Mouse (Mus musculus) ES-E14 (cell line): ENCODE data around the gene Ptgis.

ENCODE experiments used
- CHD2 ChIP-seq: IDR thresholded peaks from 2 replicates; pipeline ENCODE4 v1.6.1; 2014; ENCODE audit warnings: mild to moderate bottlenecking, low read depth, low read length, inconsistent platforms
- ZNF384 ChIP-seq: IDR thresholded peaks from 2 replicates; pipeline ENCODE4 v1.6.1; 2012; ENCODE audit warnings: low read depth, low read length, inconsistent platforms

DNA sequence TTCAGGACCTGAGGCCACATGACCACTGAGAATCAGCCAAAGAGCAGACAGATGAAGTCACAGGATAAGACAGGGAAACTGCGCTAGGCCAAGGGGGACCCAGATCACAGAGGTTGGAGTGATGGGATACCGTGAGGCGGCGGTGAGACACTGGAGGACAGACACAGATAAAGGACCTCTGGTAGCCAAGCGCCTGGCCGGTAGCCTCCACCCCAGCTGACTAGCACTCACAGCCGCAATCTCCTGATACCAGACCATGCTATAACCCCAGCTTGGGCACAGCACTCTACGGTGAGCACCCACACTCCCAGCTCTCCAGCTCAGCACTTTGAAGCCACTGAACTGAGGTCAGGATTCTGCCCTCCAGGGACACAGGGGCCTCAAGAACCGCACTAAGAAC is 76.8 kb downstream of the Ptgis start:
- TF ChIP-seq CHD2 (no peak), ZNF384 (no peak)
